Mouse (Mus musculus) neural tube, embryonic 11.5 days (tissue): ENCODE data around the gene Pcnx3. TPM values are rescaled to one million over a fixed set of nuclear protein-coding genes. Genes with fewer than 3 reads are reported as not detected.
A peak's percentile ranks its signal among the peaks of the same experiment; 100 is the strongest.

Experiments used
- ATAC-seq: fragments of 200-750 bp; cut with Nextera tagmentation; 2 replicates; pipeline ENCODE4 v1.8.0; 2017; ENCODE audit warnings: moderate number of reproducible peaks, mild to moderate bottlenecking, moderate TSS enrichment, moderate library complexity; ENCODE audit not compliant: insufficient read depth, low FRiP score, low TSS enrichment
- DNase-seq: peaks from one replicate; pipeline ENCODE4 v3.0.0-alpha.2; 2015; ENCODE audit warnings: low spot score
- H3K27ac ChIP-seq: fragments of 300-500 bp; sonication (generic); 2 replicates; pipeline ENCODE4 v1.5.1; 2014; ENCODE audit warnings: low read depth, mild to moderate bottlenecking, low read length
- H3K27me3 ChIP-seq: fragments of 300-500 bp; sonication (generic); 2 replicates; pipeline ENCODE4 v1.6.1; 2014; ENCODE audit warnings: mild to moderate bottlenecking, low read length, mixed read lengths; ENCODE audit not compliant: control insufficient read depth, insufficient read depth
- H3K36me3 ChIP-seq: fragments of 300-500 bp; sonication (generic); 2 replicates; pipeline ENCODE4 v1.6.1; 2014; ENCODE audit warnings: mild to moderate bottlenecking, low read length, moderate library complexity, mixed read lengths; ENCODE audit not compliant: control insufficient read depth, insufficient read depth
- H3K4me1 ChIP-seq: fragments of 300-500 bp; sonication (generic); 2 replicates; pipeline ENCODE4 v1.6.1; 2014; ENCODE audit warnings: low read length, mixed read lengths; ENCODE audit not compliant: control insufficient read depth, insufficient read depth
- H3K4me2 ChIP-seq: fragments of 300-500 bp; sonication (generic); 2 replicates; pipeline ENCODE4 v1.6.1; 2014; ENCODE audit warnings: low read depth, mild to moderate bottlenecking, moderate library complexity
- H3K4me3 ChIP-seq: fragments of 300-500 bp; sonication (generic); 2 replicates; pipeline ENCODE4 v1.5.1; 2014; ENCODE audit warnings: low read depth, low read length
- H3K9ac ChIP-seq: fragments of 300-500 bp; sonication (generic); 2 replicates; pipeline ENCODE4 v1.6.1; 2014; ENCODE audit warnings: mild to moderate bottlenecking, low read length
- H3K9me3 ChIP-seq: fragments of 300-500 bp; sonication (generic); 2 replicates; pipeline ENCODE4 v1.6.1; 2016; ENCODE audit warnings: low read length; ENCODE audit not compliant: control insufficient read depth
- WGBS: fragments of 180-500 bp; shearing (Covaris S2); extraction: QIAGEN DNeasy Blood & Tissue Kit; methylation state at CpG from one replicate; pipeline ENCODE4 v1.1.7; 2014; 5-methylcytosine and 5-hydroxymethylcytosine counted together
- polyA plus RNA-seq: library from polyadenylated mRNA; unstranded; fragments of >200 nt; fragmentation: Nextera tagmentation; extraction: Ambion mirVana; gene quantifications from 2 replicates; pipeline ENCODE4 v1.2.1, GENCODE M21; 2014

Pcnx3 gene
- polyA plus RNA-seq, 1 experiment from 2014 or later, result 27.7 TPM

DNA sequence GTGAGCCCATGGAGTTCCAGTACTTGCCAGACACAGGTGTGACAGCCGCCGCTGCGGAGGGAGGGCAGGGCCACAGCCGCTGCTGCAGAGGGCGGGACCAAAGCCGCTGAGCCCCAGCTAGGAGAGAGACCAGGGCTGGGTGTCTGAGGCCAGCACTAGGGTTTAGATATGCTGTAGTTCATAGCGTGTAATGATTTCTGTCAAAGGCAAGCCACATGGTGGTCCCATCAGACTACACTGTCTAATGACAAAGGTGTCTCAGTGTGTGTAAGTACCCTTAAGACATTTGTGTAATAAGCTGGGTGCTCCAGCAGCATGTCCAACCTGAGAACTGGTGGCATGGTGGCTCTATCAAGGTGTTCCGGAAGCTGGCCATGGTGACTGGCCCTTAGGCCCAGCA, 47.1 kb downstream of the Pcnx3 start:
- Histone ChIP-seq H3K9ac (no peak overlapping the region), H3K36me3 (peaks cover 27% of the 10 kb centered on the region), H3K27ac (no peak overlapping the region), H3K4me1 (peaks cover 8% of the 10 kb centered on the region), H3K27me3 (no peaks in the 10 kb centered on the region), H3K4me3 (no peak overlapping the region), H3K9me3 (no peaks in the 10 kb centered on the region), H3K4me2 (no peak overlapping the region)
- DNase-seq, result no peak
- ATAC-seq, result no peak
- WGBS, result 93% methylated on average over 8 of the region's 8 CpGs

DNA sequence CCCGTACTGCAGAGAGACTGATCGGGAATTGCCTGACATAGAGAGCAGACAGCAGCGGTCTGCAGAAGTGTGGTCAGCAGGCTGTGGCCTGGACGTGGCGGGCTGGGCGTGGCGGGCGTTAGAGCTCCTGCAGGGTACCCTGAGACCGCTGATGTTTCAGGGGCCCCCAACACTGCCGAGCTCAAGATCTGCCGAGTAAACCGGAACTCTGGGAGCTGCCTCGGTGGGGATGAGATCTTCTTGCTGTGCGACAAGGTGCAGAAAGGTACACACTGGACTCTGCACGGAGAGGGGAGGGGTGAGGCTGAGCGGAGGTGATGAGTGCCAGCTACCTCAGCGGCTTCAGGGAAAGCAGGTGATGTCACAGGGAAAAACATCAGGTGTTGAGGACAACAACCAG, 47.7 kb downstream of the Pcnx3 start:
- Histone ChIP-seq H3K27me3 (no peaks in the 10 kb centered on the region), H3K36me3 (peaks cover 27% of the 10 kb centered on the region), H3K4me1 (peaks cover 9% of the 10 kb centered on the region), H3K4me3 (no peak overlapping the region), H3K27ac (no peak overlapping the region), H3K9ac (no peak overlapping the region), H3K9me3 (no peaks in the 10 kb centered on the region), H3K4me2 (no peak overlapping the region)
- 94% methylated on average over 17 of the region's 17 CpGs for WGBS
- no peak for DNase-seq
- no peak for ATAC-seq

DNA sequence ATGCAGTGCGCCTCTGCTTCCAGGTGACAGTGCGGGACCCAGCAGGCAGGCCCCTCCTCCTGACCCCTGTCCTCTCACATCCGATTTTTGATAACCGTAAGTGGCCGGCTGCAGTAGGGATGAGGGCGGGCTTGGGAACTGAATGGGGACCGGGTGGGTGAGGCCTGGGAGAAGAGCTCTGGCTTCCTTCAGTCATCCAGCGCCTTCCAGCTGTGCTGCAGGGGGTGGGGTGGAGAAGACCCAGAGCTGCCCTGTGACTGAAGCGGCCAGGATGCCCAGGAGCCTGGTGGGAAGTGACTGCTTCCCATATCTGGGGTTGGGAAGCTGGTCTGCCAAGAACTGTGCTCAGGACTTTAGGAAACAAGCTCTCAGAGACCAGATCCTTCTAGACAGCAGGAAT, 48.4 kb downstream of the Pcnx3 start:
- ATAC-seq, result no peak
- Histone ChIP-seq H3K9me3 (no peaks in the 10 kb centered on the region), H3K27ac (no peak overlapping the region), H3K9ac (no peak overlapping the region), H3K4me2 (no peak overlapping the region), H3K27me3 (no peaks in the 10 kb centered on the region), H3K36me3 (peaks cover 23% of the 10 kb centered on the region), H3K4me1 (peaks cover 9% of the 10 kb centered on the region), H3K4me3 (no peak overlapping the region)
- 65% methylated on average over 9 of the region's 9 CpGs for WGBS
- no peak for DNase-seq

DNA sequence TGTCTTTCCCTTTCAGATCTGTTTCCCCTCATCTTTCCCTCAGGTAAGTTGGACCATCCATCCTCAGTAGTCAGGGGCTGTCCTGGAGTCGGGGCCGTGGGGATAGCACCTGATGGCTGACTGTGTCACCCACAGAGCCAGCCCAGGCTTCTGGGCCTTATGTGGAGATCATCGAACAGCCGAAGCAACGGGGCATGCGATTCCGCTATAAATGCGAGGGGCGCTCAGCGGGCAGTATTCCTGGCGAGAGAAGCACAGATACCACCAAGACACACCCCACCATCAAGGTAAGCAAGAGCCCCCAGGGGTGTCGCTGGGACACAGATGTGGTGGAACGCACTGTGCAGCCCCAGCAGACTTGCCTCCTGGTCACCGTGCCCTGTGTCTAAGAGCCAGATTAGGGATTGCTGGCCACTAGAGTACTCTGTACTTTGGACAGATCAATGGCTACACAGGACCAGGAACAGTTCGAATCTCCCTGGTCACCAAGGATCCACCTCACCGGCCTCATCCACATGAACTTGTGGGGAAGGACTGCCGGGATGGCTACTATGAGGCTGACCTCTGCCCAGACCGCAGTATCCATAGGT, 50.2 kb downstream of the Pcnx3 start:
- peak overlapping the region; percentile 93 for H3K9ac ChIP-seq
- WGBS, result 94% methylated on average over 18 of the region's 18 CpGs
- H3K36me3 ChIP-seq, result peaks cover 17% of the 10 kb centered on the region
- H3K4me3 ChIP-seq, result peak overlapping the region; percentile 75
- peak overlapping the region; percentile 97 for H3K4me2 ChIP-seq
- no peak overlapping the region; the same call in 1 of the 2 replicates for H3K27ac ChIP-seq
- no peaks in the 10 kb centered on the region for H3K9me3 ChIP-seq
- peaks cover 9% of the 10 kb centered on the region for H3K4me1 ChIP-seq
- ATAC-seq (0 out of 2 replicates have a peak, but pooled peaks have one; percentile 18), DNase-seq (no peak)
- H3K27me3 ChIP-seq, result no peaks in the 10 kb centered on the region

DNA sequence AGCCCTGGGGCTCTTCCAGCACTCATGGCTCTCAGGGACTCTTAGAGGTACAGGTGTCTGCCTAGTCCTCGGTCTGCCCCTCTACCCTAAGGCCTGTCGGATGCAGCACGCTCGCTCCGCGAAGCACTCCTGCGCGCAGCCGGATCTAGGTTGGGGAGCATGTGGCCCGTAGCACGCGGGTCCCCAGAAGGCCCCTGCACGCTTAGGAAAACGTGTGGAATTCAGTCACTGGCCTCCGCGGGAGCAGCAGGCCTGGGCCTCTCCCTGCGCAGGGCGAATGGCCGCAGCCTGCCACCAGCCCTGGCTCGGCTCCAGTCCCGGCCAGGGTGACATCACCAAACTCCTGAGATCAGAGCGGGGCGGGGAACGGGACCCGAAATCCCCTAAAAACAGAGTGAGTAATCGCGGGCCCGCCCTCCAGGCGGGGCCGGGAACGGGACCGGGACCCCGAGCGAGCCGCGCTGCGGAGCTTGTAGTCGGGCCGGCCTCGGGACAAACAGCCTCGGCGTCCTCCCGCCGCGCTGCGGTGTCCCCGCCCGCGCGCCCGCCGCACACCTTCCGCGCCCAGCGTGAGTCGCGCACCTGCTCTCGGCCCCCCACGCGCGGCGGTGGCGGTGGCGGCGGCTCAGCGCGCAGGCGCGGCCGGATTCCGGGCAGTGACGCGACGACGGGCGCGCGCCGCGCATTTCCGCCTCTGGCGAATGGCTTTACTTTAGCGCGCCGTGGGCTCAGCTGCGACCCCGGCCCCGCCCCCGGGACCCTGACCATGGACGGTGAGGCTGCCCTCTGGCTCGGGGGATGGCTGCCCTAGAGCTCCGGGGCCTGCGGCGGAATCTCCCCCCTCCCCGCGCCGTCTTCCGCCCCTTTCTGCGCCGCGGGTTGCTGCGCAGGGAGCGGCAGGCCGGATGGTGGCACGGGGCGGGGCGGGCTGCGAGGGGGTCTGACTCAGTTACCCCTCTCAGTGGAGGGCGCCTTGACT, 51.4 kb downstream of the Pcnx3 start, which contains the start of gene Rela:
Rela (plus strand) TSS at position 415 of the 979 bp plus-strand sequence.
- WGBS, result under 1% methylated on average over 89 of the region's 109 CpGs

DNA sequence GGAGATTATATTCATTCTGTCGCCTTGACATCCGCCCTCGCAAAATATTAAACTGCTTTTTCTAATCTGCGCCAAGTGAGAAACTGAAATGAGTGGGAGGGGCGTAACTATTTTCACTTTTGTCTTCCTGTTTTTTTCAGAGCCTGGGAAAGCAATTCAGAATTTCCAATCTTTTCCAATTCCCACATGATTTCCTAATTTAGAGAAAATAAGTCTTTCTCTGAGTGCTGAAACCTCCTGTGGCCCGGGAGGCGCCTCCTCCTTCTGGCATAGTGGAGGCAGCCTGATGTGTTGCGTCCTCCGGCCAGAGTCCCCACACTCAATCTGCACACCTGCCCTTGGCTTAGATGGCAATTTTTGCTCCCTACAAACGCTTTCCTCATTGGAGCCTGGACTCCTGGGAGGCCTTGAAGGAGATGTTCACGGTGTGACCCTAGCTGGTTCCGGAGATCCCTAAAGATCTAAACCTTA, 52.1 kb downstream of the Pcnx3 start:
- Histone ChIP-seq H3K36me3 (peaks cover 9% of the 10 kb centered on the region), H3K4me3 (peak overlapping the region; percentile 75), H3K4me1 (peaks cover 9% of the 10 kb centered on the region), H3K9me3 (no peaks in the 10 kb centered on the region), H3K27me3 (no peaks in the 10 kb centered on the region), H3K27ac (peak overlapping the region; percentile 83; the same call in 1 of the 2 replicates), H3K4me2 (peak overlapping the region; percentile 97), H3K9ac (peak overlapping the region; percentile 93)
- WGBS, result 41% methylated on average over 12 of the region's 12 CpGs
- no peak for ATAC-seq
- no peak for DNase-seq

More for the DNA sequence above, 51.4 kb downstream of the Pcnx3 start, which contains the start of gene Rela:
- Histone ChIP-seq H3K9ac (peak within 1 kb of the TSS; percentile 93), H3K4me1 (peaks cover 9% of the 10 kb centered on the region), H3K27ac (peak within 1 kb of the TSS; percentile 83), H3K4me3 (peak within 1 kb of the TSS; percentile 75), H3K4me2 (peak within 1 kb of the TSS; percentile 97), H3K9me3 (no peaks in the 10 kb centered on the region), H3K36me3 (peaks cover 14% of the 10 kb centered on the region), H3K27me3 (no peaks in the 10 kb centered on the region)
- DNase-seq, result peak; percentile 87
- ATAC-seq, result peak; percentile 79

DNA sequence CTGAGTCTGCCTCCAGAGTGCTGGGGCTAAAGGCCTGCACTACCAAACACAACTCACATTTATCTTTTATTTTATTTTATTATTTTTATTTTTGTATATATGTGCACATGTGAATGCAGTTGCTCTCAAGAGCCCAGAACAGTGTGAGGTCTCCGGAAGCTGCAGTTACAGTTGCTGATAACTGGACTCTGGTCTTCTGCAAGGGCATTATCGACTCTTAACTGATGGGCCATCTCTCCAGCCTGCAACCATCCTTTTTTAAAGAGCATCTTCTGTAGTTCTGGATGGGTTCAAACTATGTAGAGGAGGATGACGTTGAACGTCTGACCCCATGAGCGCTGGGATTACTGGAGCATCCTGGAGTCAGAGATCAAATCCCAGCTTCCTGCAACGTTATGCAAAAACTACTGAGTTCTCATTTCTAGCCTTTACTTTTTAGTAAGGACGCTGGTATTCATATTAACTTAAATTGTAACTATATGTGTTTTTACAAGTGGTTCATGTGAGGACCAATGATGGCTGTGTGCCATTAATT, 52.6 kb downstream of the Pcnx3 start:
- H3K27me3 ChIP-seq, result no peaks in the 10 kb centered on the region
- H3K9me3 ChIP-seq, result no peaks in the 10 kb centered on the region
- no peak overlapping the region for H3K27ac ChIP-seq
- no peak overlapping the region for H3K4me2 ChIP-seq
- H3K9ac ChIP-seq, result no peak overlapping the region
- DNase-seq, result no peak
- 87% methylated on average over 7 of the region's 7 CpGs for WGBS
- no peak for ATAC-seq
- peaks cover 9% of the 10 kb centered on the region for H3K4me1 ChIP-seq
- H3K36me3 ChIP-seq, result peaks cover 4% of the 10 kb centered on the region
- H3K4me3 ChIP-seq, result no peak overlapping the region

DNA sequence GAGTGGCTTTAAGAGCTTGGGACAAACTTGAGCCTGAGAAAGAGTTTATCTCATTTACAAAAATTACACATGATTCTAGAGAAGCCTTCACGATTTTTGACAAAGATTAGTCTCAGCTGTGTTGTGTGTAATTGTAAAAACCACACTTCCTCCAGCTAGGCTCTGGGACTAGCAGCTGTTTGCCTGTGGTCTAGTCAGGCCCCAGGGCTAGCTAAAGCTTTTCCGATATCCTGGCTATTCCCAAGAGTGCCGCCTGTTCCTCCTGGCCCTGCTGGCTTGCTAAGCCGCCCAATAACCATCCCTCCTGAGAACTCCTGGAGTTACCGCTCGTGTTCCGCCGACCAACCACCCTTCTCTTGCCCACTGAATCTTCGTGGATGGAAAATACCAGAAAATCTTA, 56.6 kb downstream of the Pcnx3 start:
- Histone ChIP-seq H3K27me3 (no peaks in the 10 kb centered on the region), H3K4me2 (no peak overlapping the region), H3K4me3 (no peak overlapping the region), H3K4me1 (peaks cover 5% of the 10 kb centered on the region; the same call in 1 of the 2 replicates), H3K36me3 (no peaks in the 10 kb centered on the region), H3K9ac (no peak overlapping the region), H3K9me3 (no peaks in the 10 kb centered on the region), H3K27ac (no peak overlapping the region)
- ATAC-seq (no peak), DNase-seq (no peak)
- 79% methylated on average over 9 of the region's 9 CpGs for WGBS
